Mouse (Mus musculus): Measurements from ENCODE around the gene Proser3. TPM values are rescaled to one million over a fixed set of nuclear protein-coding genes. Genes with fewer than 3 reads are reported as not detected.

The Proser3 gene
- polyA plus RNA-seq (2012; rRNA removed; ENCODE audit: low replicate concordance), result 3.6 and 5.5 TPM in 2 replicates

GRCm38 (mm10) chr7:30552102-30553020 lies at the start of gene Proser3, which contains the start of gene Hspb6:
Gene Proser3 (minus strand): TSS chr7:30552299.
Gene Hspb6 (plus strand): TSS chr7:30552178.

GRCm38 (mm10) chr7:30598786-30599185 lies 46.7 kb upstream of the Proser3 start, which contains the start of gene Zbtb32:
Gene Zbtb32 (minus strand): TSS chr7:30598909.

GRCm38 (mm10) chr7:30588676-30589434 lies 36.8 kb upstream of the Proser3 start, which contains the start of gene Kmt2b:
Gene Kmt2b (minus strand): TSS chr7:30588726.

GRCm38 (mm10) chr7:30564970-30565571 lies 13.0 kb upstream of the Proser3 start, which contains the start of gene Igflr1:
Gene Igflr1 (plus strand): TSS chr7:30565427.

GRCm38 (mm10) chr7:30563117-30563905 lies 11.2 kb upstream of the Proser3 start, which contains the start of the genes U2af1l4, Gm49396 and Psenen:
Gene U2af1l4 (plus strand): TSS chr7:30563301.
Gene Gm49396 (plus strand): TSS chr7:30563344.
Gene Psenen (minus strand): TSS chr7:30563627.

GRCm38 (mm10) chr7:30559443-30559954 lies 7.4 kb upstream of the Proser3 start, which contains the start of gene Lin37:
Gene Lin37 (minus strand): TSS chr7:30559838.

GRCm38 (mm10) chr7:30534633-30535577 lies 17.2 kb downstream of the Proser3 start, which contains the start of gene Arhgap33:
Gene Arhgap33 (minus strand): TSS chr7:30535060.

GRCm38 (mm10) chr7:30493401-30493931 lies 58.6 kb downstream of the Proser3 start, which contains the start of gene Prodh2:
Gene Prodh2 (plus strand): TSS chr7:30493622.

Other genes starting within 250 kb of the Proser3 start
- gene Alkbh6, start 243.6 kb downstream of the Proser3 start, polyA plus RNA-seq (2012; rRNA removed; ENCODE audit: low replicate concordance), result 154 and 160 TPM in 2 replicates
- gene Syne4, start 237.5 kb downstream of the Proser3 start, polyA plus RNA-seq (2012; rRNA removed; ENCODE audit: low replicate concordance), result 9.8 and 29.1 TPM in 2 replicates
- 1.2 and 2.4 TPM in 2 replicates for gene E130208F15Rik, start 230.6 kb downstream of the Proser3 start, polyA plus RNA-seq (2012; rRNA removed; ENCODE audit: low replicate concordance)
- 32.9 and 60.3 TPM in 2 replicates for gene Sdhaf1, start 228.4 kb downstream of the Proser3 start, polyA plus RNA-seq (2012; rRNA removed; ENCODE audit: low replicate concordance)
- gene Lrfn3, start 189.5 kb downstream of the Proser3 start, polyA plus RNA-seq (2012; rRNA removed; ENCODE audit: low replicate concordance), result 27.9 and 30.8 TPM in 2 replicates
- 49.1 and 124 TPM in 2 replicates for gene Tyrobp, start 138.5 kb downstream of the Proser3 start, polyA plus RNA-seq (2012; rRNA removed; ENCODE audit: low replicate concordance)
- 11.5 and 53.7 TPM in 2 replicates for gene Hcst, start 132.4 kb downstream of the Proser3 start, polyA plus RNA-seq (2012; rRNA removed; ENCODE audit: low replicate concordance)
- 5.3 and 8.6 TPM in 2 replicates for gene Nfkbid, start 130.6 kb downstream of the Proser3 start, polyA plus RNA-seq (2012; rRNA removed; ENCODE audit: low replicate concordance)
- 24.5 and 168 TPM in 2 replicates for gene Aplp1, start 106.8 kb downstream of the Proser3 start, polyA plus RNA-seq (2012; rRNA removed; ENCODE audit: low replicate concordance)
- 0.39 TPM in 1 of 2 replicates, not detected in the other for gene Kirrel2, start 94.6 kb downstream of the Proser3 start, polyA plus RNA-seq (2012; rRNA removed; ENCODE audit: low replicate concordance)
- 2.5 TPM in 1 of 2 replicates, not detected in the other for gene Nphs1, start 94.0 kb downstream of the Proser3 start, polyA plus RNA-seq (2012; rRNA removed; ENCODE audit: low replicate concordance)
- 2.3 and 37.6 TPM in 2 replicates for gene Prodh2, start 58.7 kb downstream of the Proser3 start, polyA plus RNA-seq (2012; rRNA removed; ENCODE audit: low replicate concordance)
- 10.8 and 15.1 TPM in 2 replicates for gene Arhgap33, start 17.2 kb downstream of the Proser3 start, polyA plus RNA-seq (2012; rRNA removed; ENCODE audit: low replicate concordance)
- gene Hspb6, start 121 bp downstream of the Proser3 start, polyA plus RNA-seq (2012; rRNA removed; ENCODE audit: low replicate concordance), result 56.3 and 114 TPM in 2 replicates
- gene Lin37, start 7.5 kb upstream of the Proser3 start, polyA plus RNA-seq (2012; rRNA removed; ENCODE audit: low replicate concordance), result 28.6 and 40.9 TPM in 2 replicates
- 56.6 and 64.2 TPM in 2 replicates for gene U2af1l4, start 11.0 kb upstream of the Proser3 start, polyA plus RNA-seq (2012; rRNA removed; ENCODE audit: low replicate concordance)
- 0.55 and 1.2 TPM in 2 replicates for gene Gm49396, start 11.0 kb upstream of the Proser3 start, polyA plus RNA-seq (2012; rRNA removed; ENCODE audit: low replicate concordance)
- gene Psenen, start 11.3 kb upstream of the Proser3 start, polyA plus RNA-seq (2012; rRNA removed; ENCODE audit: low replicate concordance), result 105 and 155 TPM in 2 replicates
- gene Igflr1, start 13.1 kb upstream of the Proser3 start, polyA plus RNA-seq (2012; rRNA removed; ENCODE audit: low replicate concordance), result 12.6 and 14.4 TPM in 2 replicates
- 31.9 and 38.5 TPM in 2 replicates for gene Kmt2b, start 36.4 kb upstream of the Proser3 start, polyA plus RNA-seq (2012; rRNA removed; ENCODE audit: low replicate concordance)
- 2.3 and 3.2 TPM in 2 replicates for gene Zbtb32, start 46.6 kb upstream of the Proser3 start, polyA plus RNA-seq (2012; rRNA removed; ENCODE audit: low replicate concordance)
- 1.1 and 3.8 TPM in 2 replicates for gene Upk1a, start 60.5 kb upstream of the Proser3 start, polyA plus RNA-seq (2012; rRNA removed; ENCODE audit: low replicate concordance)
- gene Cox6b1, start 73.9 kb upstream of the Proser3 start, polyA plus RNA-seq (2012; rRNA removed; ENCODE audit: low replicate concordance), result 382 and 584 TPM in 2 replicates
- not detected in 2 replicates for gene Etv2, start 83.6 kb upstream of the Proser3 start, polyA plus RNA-seq (2012; rRNA removed; ENCODE audit: low replicate concordance)
- 73.7 and 104 TPM in 2 replicates for gene Rbm42, start 98.0 kb upstream of the Proser3 start, polyA plus RNA-seq (2012; rRNA removed; ENCODE audit: low replicate concordance)
- gene Haus5, start 112.7 kb upstream of the Proser3 start, polyA plus RNA-seq (2012; rRNA removed; ENCODE audit: low replicate concordance), result 4.7 and 7.0 TPM in 2 replicates
- gene Pmis2, start 119.3 kb upstream of the Proser3 start, polyA plus RNA-seq (2012; rRNA removed; ENCODE audit: low replicate concordance), result not detected in 2 replicates
- gene 2200002J24Rik, start 146.6 kb upstream of the Proser3 start, polyA plus RNA-seq (2012; rRNA removed; ENCODE audit: low replicate concordance), result 10.2 and 19.1 TPM in 2 replicates
- gene Atp4a, start 159.9 kb upstream of the Proser3 start, polyA plus RNA-seq (2012; rRNA removed; ENCODE audit: low replicate concordance), result 0.88 and 2.5 TPM in 2 replicates
- gene Tmem147, start 177.2 kb upstream of the Proser3 start, polyA plus RNA-seq (2012; rRNA removed; ENCODE audit: low replicate concordance), result 237 and 269 TPM in 2 replicates
- not detected in 2 replicates for gene Gapdhs, start 191.4 kb upstream of the Proser3 start, polyA plus RNA-seq (2012; rRNA removed; ENCODE audit: low replicate concordance)
- 0.18 and 0.44 TPM in 2 replicates for gene Sbsn, start 199.2 kb upstream of the Proser3 start, polyA plus RNA-seq (2012; rRNA removed; ENCODE audit: low replicate concordance)
- 1.8 and 2.2 TPM in 2 replicates for gene Dmkn, start 211.5 kb upstream of the Proser3 start, polyA plus RNA-seq (2012; rRNA removed; ENCODE audit: low replicate concordance)
- gene Krtdap, start 235.6 kb upstream of the Proser3 start, polyA plus RNA-seq (2012; rRNA removed; ENCODE audit: low replicate concordance), result not detected in 2 replicates